Mouse (Mus musculus) neutrophil, adult 65 days (primary cell): ENCODE data around the gene Klk9. TPM values are rescaled to one million over a fixed set of nuclear protein-coding genes. Genes with fewer than 3 reads are reported as not detected.

Source experiments
- total RNA-seq: library from RNA; stranded (reverse); gene quantifications from 2 replicates; pipeline ENCODE4 v1.2.4, GENCODE M21; 2023

Gene Klk9
- total RNA-seq: not detected in 2 replicates

DNA sequence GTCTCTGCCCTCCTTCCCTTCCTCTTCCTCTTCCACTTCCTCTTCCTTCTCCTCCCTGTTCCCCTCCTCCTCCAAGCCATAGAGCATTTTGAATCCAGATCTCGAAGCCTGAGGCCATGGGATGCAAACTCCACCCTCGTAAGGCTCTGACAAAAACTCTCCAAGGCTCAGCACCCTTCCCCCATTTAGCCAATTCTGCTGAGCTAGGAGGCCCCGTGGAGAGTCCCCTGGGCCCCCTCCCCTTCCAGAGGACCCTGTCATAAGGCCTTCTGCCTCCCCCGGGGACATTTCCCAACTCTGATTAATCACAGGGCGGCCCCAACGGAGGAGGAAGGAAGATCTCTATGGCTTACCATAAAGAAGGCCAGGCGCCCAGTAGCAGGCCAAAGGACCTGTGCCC lies at the start of gene Klk9:
Gene Klk9 (plus strand): TSS at position 301 of the 400 bp plus-strand sequence.

GRCm38 (mm10) chr7:43768597-43768996 lies 23.1 kb upstream of the Klk9 start, which contains the start of gene Klk12:
Gene Klk12, plus strand, starts transcription at chr7:43768897.

GRCm38 (mm10) chr7:43774364-43774763 lies 17.3 kb upstream of the Klk9 start, which contains the start of gene Klk11:
Gene Klk11, plus strand, starts transcription at chr7:43774604.

GRCm38 (mm10) chr7:43780746-43781145 lies 10.9 kb upstream of the Klk9 start, which contains the start of gene Klk10:
Gene Klk10, plus strand, starts transcription at chr7:43781035.

GRCm38 (mm10) chr7:43797333-43797769 lies 5.7 kb downstream of the Klk9 start, which contains the start of gene Klk8:
Gene Klk8, plus strand, starts transcription at chr7:43797577.

GRCm38 (mm10) chr7:43810994-43811393 lies 19.3 kb downstream of the Klk9 start, which contains the start of gene Klk7:
Gene Klk7, plus strand, starts transcription at chr7:43811294.

GRCm38 (mm10) chr7:43824199-43824598 lies 32.5 kb downstream of the Klk9 start, which contains the start of gene Klk6:
Gene Klk6, plus strand, starts transcription at chr7:43824499.

GRCm38 (mm10) chr7:43841701-43842100 lies 50.0 kb downstream of the Klk9 start, which contains the start of gene Klk5:
Gene Klk5, plus strand, starts transcription at chr7:43841971.

Other genes starting within 250 kb of the Klk9 start
- gene Cd33, start 247.5 kb upstream of the Klk9 start, total RNA-seq: 529 and 701 TPM in 2 replicates
- gene Zfp658, start 229.6 kb upstream of the Klk9 start, total RNA-seq: 3.1 and 3.6 TPM in 2 replicates
- gene Zfp719, start 212.3 kb upstream of the Klk9 start, total RNA-seq: 11.0 and 12.6 TPM in 2 replicates
- gene Zfp819, start 184.7 kb upstream of the Klk9 start, total RNA-seq: 0.41 and 0.63 TPM in 2 replicates
- gene Ceacam18, start 157.2 kb upstream of the Klk9 start, total RNA-seq: not detected in 2 replicates
- gene Siglece, start 131.7 kb upstream of the Klk9 start, total RNA-seq: 153 and 158 TPM in 2 replicates
- 2.6 and 3.2 TPM in 2 replicates for gene Ctu1, start 119.9 kb upstream of the Klk9 start, total RNA-seq
- not detected in 2 replicates for gene Klk14, start 101.5 kb upstream of the Klk9 start, total RNA-seq
- gene Klk13, start 79.3 kb upstream of the Klk9 start, total RNA-seq: not detected in 2 replicates
- not detected in 2 replicates for gene Klk12, start 23.0 kb upstream of the Klk9 start, total RNA-seq
- gene Klk11, start 17.3 kb upstream of the Klk9 start, total RNA-seq: not detected in 2 replicates
- gene Klk10, start 10.9 kb upstream of the Klk9 start, total RNA-seq: not detected in 2 replicates
- gene Klk8, start 5.7 kb downstream of the Klk9 start, total RNA-seq: 1.4 and 1.7 TPM in 2 replicates
- not detected in 2 replicates for gene Klk7, start 19.4 kb downstream of the Klk9 start, total RNA-seq
- gene Klk6, start 32.6 kb downstream of the Klk9 start, total RNA-seq: not detected in 2 replicates
- gene Klk5, start 50.1 kb downstream of the Klk9 start, total RNA-seq: not detected in 2 replicates
- not detected in 2 replicates for gene Klk4, start 89.3 kb downstream of the Klk9 start, total RNA-seq
- not detected in 2 replicates for gene Klk15, start 141.8 kb downstream of the Klk9 start, total RNA-seq
- not detected in 2 replicates for gene Klk1b8, start 158.8 kb downstream of the Klk9 start, total RNA-seq
- not detected in 2 replicates for gene Klk1b1, start 174.9 kb downstream of the Klk9 start, total RNA-seq
- gene Klk1b9, start 184.2 kb downstream of the Klk9 start, total RNA-seq: not detected in 2 replicates
- not detected in 2 replicates for gene Klk1b11, start 204.0 kb downstream of the Klk9 start, total RNA-seq
- gene Klk1b26, start 220.3 kb downstream of the Klk9 start, total RNA-seq: not detected in 2 replicates